Mouse (Mus musculus) B cell, adult 2 months (primary cell): ENCODE data around the gene Gm4792.

ENCODE experiments used
- DNase-seq, 2 experiments: peaks; one replicate each; pipeline ENCODE4 v3.0.0; 2022

Gm4792 gene

GRCm38 (mm10) chr10:94298471-94298870 lies at the start of gene Gm4792:
Gene Gm4792, minus strand, starts transcription at chr10:94298703.
- no peak for DNase-seq

- no peak for DNase-seq
These were observed 49.5 kb upstream of the Gm4792 start for GRCm38 (mm10) chr10:94347959-94348358.

GRCm38 (mm10) chr10:94347296-94347695 lies 48.8 kb upstream of the Gm4792 start:
- no peak for DNase-seq

DNA sequence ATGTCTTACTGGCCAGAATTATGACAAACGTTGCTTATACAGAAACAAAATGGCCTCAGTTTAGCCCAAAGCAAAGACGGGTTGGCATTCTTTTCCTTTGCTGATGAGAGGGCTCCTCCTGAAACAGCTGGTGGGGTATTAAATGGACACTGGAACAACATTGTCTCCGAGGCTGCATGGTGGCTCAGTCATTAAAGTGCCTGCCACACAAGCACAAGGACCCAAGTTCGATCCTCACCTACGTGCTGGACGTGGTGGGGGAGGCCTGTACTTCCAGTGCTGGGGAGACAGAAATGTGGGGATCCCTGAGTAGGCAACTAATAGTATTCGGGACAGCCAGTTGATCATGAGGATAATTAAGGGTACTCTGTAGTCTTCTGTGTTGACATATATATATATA lies 48.1 kb upstream of the Gm4792 start:
- DNase-seq: no peak

GRCm38 (mm10) chr10:94345509-94346252 lies 47.2 kb upstream of the Gm4792 start:
- no peak for DNase-seq

- no peak for DNase-seq
These were observed 46.3 kb upstream of the Gm4792 start for GRCm38 (mm10) chr10:94344631-94345417.

DNA sequence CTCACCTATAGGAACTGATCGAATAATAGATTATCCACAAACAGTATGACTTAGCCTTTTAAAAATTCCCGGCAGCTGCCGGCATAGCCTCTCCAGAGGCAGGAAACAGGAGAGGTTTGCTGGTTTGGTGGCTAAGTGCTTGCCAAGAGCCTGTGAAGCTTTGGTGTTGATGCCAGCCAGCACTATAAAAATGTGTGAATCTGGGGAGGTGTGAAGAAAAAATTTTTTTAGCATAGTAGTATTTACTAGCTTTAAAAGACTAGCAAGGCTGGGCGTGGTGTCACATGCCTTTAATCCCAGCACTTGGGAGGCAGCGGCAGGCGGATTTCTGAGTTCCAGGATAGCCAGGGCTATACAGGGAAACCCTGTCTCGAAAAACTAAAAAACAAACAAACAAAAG lies 45.1 kb upstream of the Gm4792 start:
- DNase-seq: no peak

DNA sequence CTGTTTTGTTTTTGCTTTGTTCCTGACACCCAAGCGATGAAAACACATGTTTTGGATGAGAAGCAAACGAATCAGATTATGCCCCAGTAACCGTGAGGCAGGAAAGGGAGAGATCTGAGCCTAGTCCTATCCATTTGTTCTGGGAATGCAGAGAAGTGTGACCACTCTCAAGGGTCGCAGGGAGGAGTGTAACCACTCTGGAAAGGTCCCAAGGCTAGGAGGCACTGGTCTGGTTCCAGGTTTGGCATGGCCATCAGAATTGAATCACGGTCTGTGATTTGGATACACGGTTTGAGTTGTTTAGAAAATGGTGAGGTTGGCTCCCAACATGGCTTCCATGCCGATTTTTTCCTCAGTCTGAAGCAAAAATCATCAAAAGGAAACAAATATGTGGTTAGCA lies 43.8 kb upstream of the Gm4792 start:
- no peak for DNase-seq

GRCm38 (mm10) chr10:94341501-94341900 lies 43.0 kb upstream of the Gm4792 start:
- no peak for DNase-seq

- no peak for DNase-seq
These were observed 37.6 kb upstream of the Gm4792 start for GRCm38 (mm10) chr10:94336071-94336470.

GRCm38 (mm10) chr10:94335047-94335446 lies 36.5 kb upstream of the Gm4792 start:
- DNase-seq: no peak

GRCm38 (mm10) chr10:94333328-94333727 lies 34.8 kb upstream of the Gm4792 start:
- DNase-seq: peak; percentile 42 to 50

GRCm38 (mm10) chr10:94332358-94333137 lies 34.0 kb upstream of the Gm4792 start:
- peak; percentile 41 for DNase-seq

GRCm38 (mm10) chr10:94329962-94330361 lies 31.5 kb upstream of the Gm4792 start:
- DNase-seq: no peak

GRCm38 (mm10) chr10:94318574-94318973 lies 20.1 kb upstream of the Gm4792 start:
- no peak for DNase-seq

- no peak for DNase-seq
These were observed 14.6 kb upstream of the Gm4792 start for GRCm38 (mm10) chr10:94313146-94313545.

DNA sequence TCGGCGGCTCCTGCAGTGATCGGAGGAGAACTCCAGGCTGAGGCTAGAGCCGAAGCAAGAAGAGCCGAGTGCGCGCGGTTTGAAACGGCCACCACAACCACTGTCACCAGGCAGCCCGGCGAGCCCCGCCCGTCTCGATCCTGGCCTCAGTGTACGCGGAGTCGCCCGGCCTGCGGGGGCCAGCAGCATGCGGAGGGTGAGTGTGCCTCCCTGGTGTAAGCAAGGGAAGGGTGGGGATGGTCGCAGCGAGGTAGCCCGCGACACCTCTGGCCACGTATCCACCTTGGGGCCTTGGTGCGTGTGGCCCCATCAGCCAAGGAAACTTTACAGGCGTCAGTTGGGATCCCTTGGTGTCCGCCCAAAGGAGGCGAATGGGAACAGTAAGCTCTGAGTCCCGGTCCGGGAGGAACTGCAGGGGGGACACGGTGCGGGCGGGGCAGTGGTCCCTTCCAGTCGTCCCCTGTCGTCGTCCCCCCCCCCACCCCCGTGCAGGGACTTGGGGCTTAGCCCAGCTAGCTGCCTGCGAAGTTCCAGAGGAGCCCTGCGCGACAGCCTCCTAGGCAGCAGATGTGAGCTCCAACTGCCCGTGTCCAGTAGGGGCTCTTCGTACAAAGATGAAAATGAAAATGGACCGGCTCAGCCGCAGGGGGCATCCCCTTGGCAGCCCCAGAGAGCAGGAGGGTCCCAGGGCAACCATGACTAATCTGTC lies 13.7 kb upstream of the Gm4792 start:
- DNase-seq: peak; percentile 6 to 7

DNA sequence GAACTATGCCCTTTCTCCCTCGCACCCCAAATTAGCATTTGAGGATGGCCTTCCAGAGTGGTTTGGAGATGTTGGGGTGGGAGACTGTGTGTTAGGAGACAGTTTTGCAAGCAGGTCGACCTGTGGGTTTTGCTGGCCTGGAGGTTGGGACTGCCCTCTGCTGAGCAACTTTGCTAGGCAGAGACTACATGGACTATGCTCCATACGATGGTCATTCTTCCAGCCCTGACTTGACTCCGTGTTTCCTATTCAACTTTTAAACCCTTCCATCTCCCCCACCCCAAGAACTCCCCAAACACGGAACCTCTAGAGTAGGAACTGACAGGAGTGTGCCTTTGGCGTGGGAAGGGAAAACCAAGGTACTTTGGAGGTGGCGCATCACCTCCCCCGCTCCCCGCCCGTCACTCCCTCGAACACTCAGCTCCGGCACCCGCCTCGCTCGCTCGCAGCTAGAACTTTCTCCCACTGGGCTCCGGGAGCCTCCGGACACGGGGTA lies 13.1 kb upstream of the Gm4792 start, which contains the start of gene Tmcc3:
TSS of gene Tmcc3 (plus strand) at position 439 of the 496 bp plus-strand sequence.
- no peak for DNase-seq

DNA sequence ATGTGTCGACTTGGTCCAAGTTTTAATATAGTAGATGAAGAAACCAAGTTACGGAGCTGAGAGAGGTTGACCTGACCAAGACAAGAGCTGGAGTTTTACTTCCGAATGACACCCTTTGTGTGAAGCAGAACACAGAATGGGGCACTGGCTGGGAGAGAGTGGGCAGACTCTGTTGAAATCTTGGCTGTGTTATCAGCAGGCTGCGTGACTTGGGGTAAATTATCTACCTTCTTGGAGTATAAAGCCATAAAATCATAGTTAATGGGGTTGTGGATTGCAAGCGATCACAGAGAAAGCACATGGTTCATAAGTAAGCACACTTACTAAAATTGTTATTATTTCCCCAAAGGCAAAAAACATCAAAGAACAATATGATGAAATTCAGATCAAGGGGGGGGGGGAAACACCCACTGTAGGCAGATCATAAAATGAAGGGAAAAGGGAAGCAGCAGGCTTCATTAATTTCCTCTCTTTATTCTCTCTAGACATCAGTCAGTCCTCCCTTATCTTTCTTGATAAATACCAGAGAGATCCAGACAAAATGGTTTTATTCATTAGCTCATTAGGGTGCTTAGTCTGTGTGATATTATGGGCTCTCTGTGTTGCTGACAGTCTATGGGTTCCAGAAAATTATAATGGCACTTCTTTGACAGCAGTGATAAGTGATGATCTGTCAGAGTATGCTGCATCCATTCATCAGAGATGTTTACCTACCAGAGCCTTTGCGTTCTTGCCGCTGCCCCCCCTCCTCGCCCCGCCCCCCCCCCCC lies 12.2 kb upstream of the Gm4792 start:
- no peak for DNase-seq

DNA sequence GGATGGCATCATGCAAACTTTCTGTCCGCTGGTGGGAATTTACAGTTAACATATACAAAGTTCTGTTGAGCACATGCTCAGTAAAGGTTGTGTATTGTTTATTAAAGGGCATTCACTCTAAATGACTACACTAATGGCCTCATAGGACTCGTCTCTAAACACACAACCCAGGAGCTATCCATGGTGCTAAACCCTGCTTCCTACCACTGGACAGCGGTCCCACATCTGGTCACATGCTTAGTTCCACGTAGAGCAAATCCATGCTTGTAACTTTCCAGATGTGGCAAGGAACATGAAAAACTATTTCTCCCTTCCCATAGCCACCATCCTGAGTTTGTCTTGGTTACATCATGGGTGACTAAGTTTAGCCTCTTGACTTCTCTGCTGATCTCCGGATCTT lies 7.0 kb upstream of the Gm4792 start:
- no peak for DNase-seq

- DNase-seq: no peak
These were observed 5.7 kb upstream of the Gm4792 start for GRCm38 (mm10) chr10:94304064-94304657.
